Mouse (Mus musculus): Measurements from ENCODE around the gene Emg1. TPM values are rescaled to one million over a fixed set of nuclear protein-coding genes. Genes with fewer than 3 reads are reported as not detected.

The Emg1 gene
- polyA plus RNA-seq, 1 experiment = 149 TPM

- no peak for TF ChIP-seq POLR2A (IDR thresholded peaks at IDR 0.05; ENCODE audit: borderline replicate concordance, control insufficient read depth, low read depth, low read length)
- no peak for TF ChIP-seq CTCF (IDR thresholded peaks at IDR 0.05; ENCODE audit: control insufficient read depth, insufficient read depth, low read length)
- H3K4me3 ChIP-seq (replicated peaks; ENCODE audit: control insufficient read depth, low read depth, low read length) = peak overlapping the region; percentile 41
- peak overlapping the region; percentile 80 for H3K27ac ChIP-seq (ENCODE audit: control insufficient read depth, insufficient read depth, low read depth, low read length, poor library complexity)
- WGBS = 15% methylated on average over 8 of the region's 8 CpGs
- H3K4me1 ChIP-seq (ENCODE audit: control insufficient read depth, insufficient read depth, low read length) = peaks cover 24% of the 10 kb centered on the region
Measured at GRCm38 (mm10) chr6:124723541-124723940, 11.6 kb upstream of the Emg1 start.

- peak overlapping the region; percentile 80 for H3K27ac ChIP-seq (ENCODE audit: control insufficient read depth, insufficient read depth, low read depth, low read length, poor library complexity)
- H3K4me1 ChIP-seq (ENCODE audit: control insufficient read depth, insufficient read depth, low read length) = peaks cover 24% of the 10 kb centered on the region
- peak overlapping the region; percentile 41 for H3K4me3 ChIP-seq (replicated peaks; ENCODE audit: control insufficient read depth, low read depth, low read length)
- no peak for TF ChIP-seq CTCF (IDR thresholded peaks at IDR 0.05; ENCODE audit: control insufficient read depth, insufficient read depth, low read length)
- TF ChIP-seq POLR2A (IDR thresholded peaks at IDR 0.05; ENCODE audit: borderline replicate concordance, control insufficient read depth, low read depth, low read length) = no peak
- 52% methylated on average over 6 of the region's 6 CpGs for WGBS
Measured at GRCm38 (mm10) chr6:124722876-124723473, 11.0 kb upstream of the Emg1 start.

GRCm38 (mm10) chr6:124720904-124721303 lies 8.9 kb upstream of the Emg1 start:
- H3K4me1 ChIP-seq (ENCODE audit: control insufficient read depth, insufficient read depth, low read length) = peaks cover 24% of the 10 kb centered on the region
- H3K4me3 ChIP-seq (replicated peaks; ENCODE audit: control insufficient read depth, low read depth, low read length) = no peak overlapping the region
- WGBS = 33% methylated on average over 11 of the region's 11 CpGs

GRCm38 (mm10) chr6:124719354-124719978 lies 7.5 kb upstream of the Emg1 start:
- WGBS = 73% methylated on average over 7 of the region's 7 CpGs
- Histone ChIP-seq H3K4me3 (replicated peaks; ENCODE audit: control insufficient read depth, low read depth, low read length) (no peak overlapping the region), H3K27ac (ENCODE audit: control insufficient read depth, insufficient read depth, low read depth, low read length, poor library complexity) (peak overlapping the region; percentile 6; the same call in 1 of the 2 replicates), H3K4me1 (ENCODE audit: control insufficient read depth, insufficient read depth, low read length) (peaks cover 17% of the 10 kb centered on the region)
- TF ChIP-seq CTCF (IDR thresholded peaks at IDR 0.05; ENCODE audit: control insufficient read depth, insufficient read depth, low read length) (no peak), POLR2A (IDR thresholded peaks at IDR 0.05; ENCODE audit: borderline replicate concordance, control insufficient read depth, low read depth, low read length) (no peak)

More at GRCm38 (mm10) chr6:124720904-124721303, 8.9 kb upstream of the Emg1 start:
- peak overlapping the region; percentile 65 for H3K27ac ChIP-seq (ENCODE audit: control insufficient read depth, insufficient read depth, low read depth, low read length, poor library complexity)
- TF ChIP-seq CTCF (IDR thresholded peaks at IDR 0.05; ENCODE audit: control insufficient read depth, insufficient read depth, low read length) (no peak), POLR2A (IDR thresholded peaks at IDR 0.05; ENCODE audit: borderline replicate concordance, control insufficient read depth, low read depth, low read length) (no peak)

GRCm38 (mm10) chr6:124718703-124719102 lies 6.7 kb upstream of the Emg1 start:
- peak overlapping the region; percentile 6; the same call in 1 of the 2 replicates for H3K27ac ChIP-seq (ENCODE audit: control insufficient read depth, insufficient read depth, low read depth, low read length, poor library complexity)
- peaks cover 15% of the 10 kb centered on the region for H3K4me1 ChIP-seq (ENCODE audit: control insufficient read depth, insufficient read depth, low read length)

GRCm38 (mm10) chr6:124717968-124718367 lies 6.0 kb upstream of the Emg1 start:
- TF ChIP-seq POLR2A (IDR thresholded peaks at IDR 0.05; ENCODE audit: borderline replicate concordance, control insufficient read depth, low read depth, low read length) (no peak), CTCF (IDR thresholded peaks at IDR 0.05; ENCODE audit: control insufficient read depth, insufficient read depth, low read length) (no peak)
- Histone ChIP-seq H3K4me3 (replicated peaks; ENCODE audit: control insufficient read depth, low read depth, low read length) (no peak overlapping the region), H3K27ac (ENCODE audit: control insufficient read depth, insufficient read depth, low read depth, low read length, poor library complexity) (no peak overlapping the region), H3K4me1 (ENCODE audit: control insufficient read depth, insufficient read depth, low read length) (peaks cover 11% of the 10 kb centered on the region)
- WGBS = 94% methylated on average over 13 of the region's 13 CpGs

More at GRCm38 (mm10) chr6:124718703-124719102, 6.7 kb upstream of the Emg1 start:
- WGBS = 90% methylated on average over 16 of the region's 16 CpGs
- TF ChIP-seq POLR2A (IDR thresholded peaks at IDR 0.05; ENCODE audit: borderline replicate concordance, control insufficient read depth, low read depth, low read length) (no peak), CTCF (IDR thresholded peaks at IDR 0.05; ENCODE audit: control insufficient read depth, insufficient read depth, low read length) (no peak)
- no peak overlapping the region for H3K4me3 ChIP-seq (replicated peaks; ENCODE audit: control insufficient read depth, low read depth, low read length)

GRCm38 (mm10) chr6:124716864-124717490 lies 5.0 kb upstream of the Emg1 start:
- H3K27ac ChIP-seq (ENCODE audit: control insufficient read depth, insufficient read depth, low read depth, low read length, poor library complexity) = no peak overlapping the region
- WGBS = 53% methylated on average over 20 of the region's 20 CpGs
- TF ChIP-seq CTCF (IDR thresholded peaks at IDR 0.05; ENCODE audit: control insufficient read depth, insufficient read depth, low read length) (peak; percentile 95), POLR2A (IDR thresholded peaks at IDR 0.05; ENCODE audit: borderline replicate concordance, control insufficient read depth, low read depth, low read length) (no peak)
- H3K4me3 ChIP-seq (replicated peaks; ENCODE audit: control insufficient read depth, low read depth, low read length) = no peak overlapping the region
- peaks cover 8% of the 10 kb centered on the region for H3K4me1 ChIP-seq (ENCODE audit: control insufficient read depth, insufficient read depth, low read length)

- Histone ChIP-seq H3K4me3 (replicated peaks; ENCODE audit: control insufficient read depth, low read depth, low read length) (peak overlapping the region; percentile 96), H3K27ac (ENCODE audit: control insufficient read depth, insufficient read depth, low read depth, low read length, poor library complexity) (no peak overlapping the region), H3K4me1 (ENCODE audit: control insufficient read depth, insufficient read depth, low read length) (peaks cover 2% of the 10 kb centered on the region; the same call in 1 of the 2 replicates)
- TF ChIP-seq POLR2A (IDR thresholded peaks at IDR 0.05; ENCODE audit: borderline replicate concordance, control insufficient read depth, low read depth, low read length) (no peak), CTCF (IDR thresholded peaks at IDR 0.05; ENCODE audit: control insufficient read depth, insufficient read depth, low read length) (no peak)
- WGBS = 15% methylated on average over 11 of the region's 11 CpGs
Measured at GRCm38 (mm10) chr6:124712918-124713317, 940 bp upstream of the Emg1 start.
